ENCODE assay signal across 22 mouse cellular contexts in the genomic region with DNA sequence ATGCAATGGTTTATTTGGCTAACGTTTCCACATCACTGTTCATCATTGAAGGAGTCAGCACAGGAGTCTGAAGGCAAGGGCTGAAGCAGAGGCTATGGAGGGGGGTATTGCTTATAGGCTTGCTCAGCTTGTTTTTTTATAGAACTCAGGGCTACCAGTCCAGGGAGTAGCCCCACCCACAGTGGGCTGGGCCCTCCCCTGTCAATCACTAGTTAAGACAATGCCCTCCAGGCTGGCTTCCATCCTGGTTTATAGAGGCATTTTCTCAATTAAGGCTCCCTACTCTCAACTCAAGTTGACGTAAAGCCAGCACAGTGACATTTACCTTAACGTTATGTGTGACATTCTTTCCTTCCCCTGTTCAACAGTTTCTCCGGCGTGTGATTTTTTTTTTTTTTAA. TPM values are rescaled to one million over a fixed set of nuclear protein-coding genes. Genes with fewer than 3 reads are reported as not detected.
DNase-seq lines count a peak whose midpoint lies in the region; ATAC-seq and TF ChIP-seq lines count a peak whose summit lies in the region.
"Had no signal": no experiment of that assay in that cellular context is flagged by ENCODE, and none has a peak within 500 bp of the region (broad histone marks: within the 10 kb centered on the region; RNA-seq: fewer than 3 reads in every experiment).

No protein-coding gene starts in this region.

- H3K4me1 ChIP-seq in ES-E14 (ENCODE audit: control insufficient read depth in 2 of 2, insufficient read depth in 2 of 2, low read length in 2 of 2, poor library complexity in 1 of 2) = no peaks in the 10 kb centered on the region
- H3K4me1 ChIP-seq: embryonic facial prominence, embryonic 15.5 days; hindbrain, embryonic 15.5 days; intestine, embryonic 15.5 days; kidney, embryonic 15.5 days had no signal

- no peaks in the 10 kb centered on the region; the same call in 1 of the 2 replicates for H3K36me3 ChIP-seq in ES-E14 (ENCODE audit: control insufficient read depth, insufficient read depth, low read length, poor library complexity, severe bottlenecking)
- H3K36me3 ChIP-seq: intestine, embryonic 15.5 days had no signal

- H3K9me3 ChIP-seq in ES-E14 (ENCODE audit: control insufficient read depth, insufficient read depth, low read depth, low read length) = no peaks in the 10 kb centered on the region
- H3K9me3 ChIP-seq: embryonic facial prominence, embryonic 15.5 days; hindbrain, embryonic 15.5 days; intestine, embryonic 15.5 days; kidney, embryonic 15.5 days; megakaryocyte, embryonic 14.5 days; midbrain, embryonic 15.5 days had no signal

- in situ Hi-C loops in ES-E14 (cut with MboI; ENCODE audit: low sequenced_read_pairs in 2 of 2, unreplicated experiment in 2 of 2) = loop anchor here in 1 of 2 experiments (5.0 kb wide), 1 partner anchor 303 kb away; no protein-coding TSS in a partner anchor

- H3K9ac ChIP-seq in ES-E14 (ENCODE audit: insufficient read depth, low read depth, low read length, poor library complexity, severe bottlenecking) = no peak overlapping the region
- H3K9ac ChIP-seq: embryonic facial prominence, embryonic 15.5 days; hindbrain, embryonic 15.5 days; intestine, embryonic 15.5 days; kidney, embryonic 15.5 days; midbrain, embryonic 15.5 days had no signal

- H3K27ac ChIP-seq in ES-E14 (ENCODE audit: insufficient read depth, low read depth, low read length, poor library complexity, severe bottlenecking) = no peak overlapping the region
- H3K27ac ChIP-seq: embryonic facial prominence, embryonic 15.5 days; heart, adult 2 months; hindbrain, embryonic 15.5 days; intestine, embryonic 15.5 days; kidney, embryonic 15.5 days; midbrain, embryonic 15.5 days had no signal

- 0 out of 2 replicates have a peak, but pooled peaks have one; percentile 13 for ATAC-seq in frontal cortex, adult (ENCODE audit: low TSS enrichment)
- no peak for ATAC-seq in megakaryocyte, adult 5-6 weeks (ENCODE audit: poor library complexity, severe bottlenecking)
- ATAC-seq: intestine, embryonic 15.5 days; lung, postnatal 0 days; midbrain, embryonic 15.5 days had no signal

- H3K4me3 ChIP-seq in ES-E14 (ENCODE audit: insufficient read depth in 1 of 2, low read depth in 1 of 2, low read length in 2 of 2, poor library complexity in 1 of 2, severe bottlenecking in 1 of 2) = no peak overlapping the region
- H3K4me3 ChIP-seq: embryonic facial prominence, embryonic 15.5 days; heart, adult 2 months; hindbrain, embryonic 15.5 days; intestine, embryonic 15.5 days; kidney, embryonic 15.5 days; megakaryocyte, embryonic 14.5 days; midbrain, embryonic 15.5 days had no signal

- no peak for DNase-seq in frontal cortex, adult 2 months (ENCODE audit: extremely low spot score in 1 of 2, low spot score in 1 of 2)
- DNase-seq in ES-E14 (ENCODE audit: low read depth, low spot score) (peak; percentile 20), R1 (ENCODE audit: low read depth, low spot score) (peak; percentile 60)
- DNase-seq in forelimb bud, embryonic 11.5 days (ENCODE audit: low read depth, low spot score) = peak; percentile 64
- no peak for DNase-seq in thymus, postnatal 36 days
- no peak for DNase-seq in frontal cortex, postnatal 14 days (ENCODE audit: low spot score in 2 of 2)
- DNase-seq: adrenal gland, postnatal 25 days; cerebellum, postnatal 10 days; gastrocnemius, postnatal 14 days; heart, adult 2 months; heart, postnatal 36 days; liver; thymus, postnatal 4 days had no signal

TF ChIP-seq in ES-E14, 5 proteins besides CTCF, POLR2A, EP300 and RAD21:
- TF ChIP-seq HCFC1 (IDR thresholded peaks at IDR 0.05; ENCODE audit: borderline replicate concordance, insufficient read depth, low read length) (no peak), MAFK (IDR thresholded peaks at IDR 0.05; ENCODE audit: insufficient read depth, low read depth, low read length) (no peak), ZNF384 (IDR thresholded peaks at IDR 0.05; ENCODE audit: low read depth, low read length) (no peak), CHD2 (IDR thresholded peaks at IDR 0.05; ENCODE audit: low read depth, low read length) (no peak), ZC3H11A (IDR thresholded peaks at IDR 0.05; ENCODE audit: borderline replicate concordance, low read depth, low read length) (no peak)

RNA-seq across cellular contexts. Expression of a gene that starts 17.4 kb away (rescaled TPM):
- 29.9 and 30.3 TPM in 2 replicates for polyA plus RNA-seq in frontal cortex, adult 2 months (2012; rRNA removed)
- total RNA-seq in ES-E14 (2012; rRNA removed) = 8.4 and 8.8 TPM in 2 replicates
- 9.0 and 9.9 TPM in 2 replicates for total RNA-seq in megakaryocyte, adult 5-6 weeks (2015)
- total RNA-seq in megakaryocyte, adult 5-6 weeks (2017) = 6.7 and 9.5 TPM in 2 replicates

RNA-seq across cellular contexts. Expression of a gene that starts 17.5 kb away (rescaled TPM):
- 12.0 and 12.3 TPM in 2 replicates for polyA plus RNA-seq in frontal cortex, adult 2 months (2012; rRNA removed)
- 15.2 and 25.1 TPM in 2 replicates for total RNA-seq in ES-E14 (2012; rRNA removed)
- total RNA-seq in megakaryocyte, adult 5-6 weeks (2015) = 32.3 and 33.2 TPM in 2 replicates
- total RNA-seq in megakaryocyte, adult 5-6 weeks (2017) = 65.1 and 66.7 TPM in 2 replicates

Comparison
In these comparisons a context has a peak if more than half of its experiments do, and no peak if none do; other contexts are left out.
1. DNase-seq: peak in ES-E14 (single experiment), R1 (single experiment) and forelimb bud, embryonic 11.5 days (single experiment); none in frontal cortex, adult 2 months (0 of 2), thymus, postnatal 36 days (0 of 2) and frontal cortex, postnatal 14 days (0 of 2).